Mouse (Mus musculus): Measurements from ENCODE around the gene Git2.

GRCm38 (mm10) chr5:114771796-114772195 lies 3.5 kb downstream of the Git2 start:
- TF ChIP-seq MAFK (IDR thresholded peaks at IDR 0.05; ENCODE audit: insufficient read depth, low read depth, low read length) (no peak), ZNF384 (IDR thresholded peaks at IDR 0.05; ENCODE audit: low read depth, low read length) (no peak), HCFC1 (IDR thresholded peaks at IDR 0.05; ENCODE audit: borderline replicate concordance, insufficient read depth, low read length) (no peak), ZC3H11A (IDR thresholded peaks at IDR 0.05; ENCODE audit: borderline replicate concordance, low read depth, low read length) (no peak)

Data from ES-E14 (cell line).